Mouse (Mus musculus) spleen, adult 2 months (tissue): ENCODE results near the gene Clcn1.

Experiments used
- CTCF ChIP-seq: fragments of 200-500 bp; IDR thresholded peaks from 2 replicates; pipeline ENCODE4 v1.5.1; 2011; ENCODE audit warnings: mild to moderate bottlenecking, inconsistent platforms; ENCODE audit not compliant: insufficient read depth, insufficient read length, insufficient replicate concordance; ENCODE audit errors: extremely low read depth
- POLR2A ChIP-seq: fragments of 200-500 bp; IDR thresholded peaks from 2 replicates; pipeline ENCODE4 v1.6.1; 2011; ENCODE audit warnings: low read depth, low read length, inconsistent platforms

DNA sequence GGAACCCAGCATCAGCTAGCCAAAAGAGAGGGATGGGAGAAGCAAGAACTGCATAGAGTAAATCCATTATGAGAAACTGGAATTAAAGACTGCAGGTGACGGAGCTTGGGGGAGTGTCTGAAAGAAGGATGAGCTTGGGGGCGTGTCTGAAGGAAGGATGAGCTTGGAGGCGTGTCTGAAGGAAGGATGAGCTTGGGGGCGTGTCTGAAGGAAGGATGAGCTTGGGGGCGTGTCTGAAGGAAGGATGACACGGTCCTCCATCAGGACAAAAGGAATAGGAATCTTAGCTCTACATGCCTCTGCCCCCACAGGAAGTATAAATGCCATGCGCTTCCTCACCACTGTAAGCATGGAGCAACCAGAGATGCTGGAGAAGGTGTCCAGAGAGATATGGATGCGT lies 39.3 kb upstream of the Clcn1 start:
- no peak for TF ChIP-seq POLR2A
- TF ChIP-seq CTCF = no peak
